Mouse (Mus musculus): Measurements from ENCODE around the gene Pitx3. TPM values are rescaled to one million over a fixed set of nuclear protein-coding genes. Genes with fewer than 3 reads are reported as not detected.
"Not testable (repeated sequence)": the region's sequence is repeated elsewhere in the genome, so short reads cannot be mapped to it uniquely, and the experiment has no call there.

The Pitx3 gene
- polyA plus RNA-seq, 1 experiment from 2014 or later: 0.39 TPM

DNA sequence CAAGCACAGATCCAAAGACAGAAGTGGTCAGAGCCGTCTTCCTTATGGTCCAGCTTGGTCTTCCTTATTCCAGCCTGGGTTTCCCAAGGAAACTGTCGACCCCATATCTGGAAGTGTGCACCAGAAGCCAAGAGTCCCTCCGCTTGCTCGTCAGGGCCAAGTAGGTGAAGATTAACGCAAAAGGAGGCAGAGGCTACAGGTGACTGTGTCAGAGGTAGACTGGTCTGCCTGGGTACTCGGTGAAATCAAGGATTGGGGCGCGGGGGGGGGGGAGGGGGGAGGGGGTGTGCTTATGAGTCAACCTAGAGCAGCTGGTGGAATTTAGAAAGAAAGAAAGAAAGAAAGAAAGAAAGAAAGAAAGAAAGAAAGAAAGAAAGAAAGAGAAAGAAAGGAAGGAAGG is 16.8 kb downstream of the Pitx3 start:
- peak overlapping the region; percentile 21; the same call in 1 of the 2 replicates for H3K4me3 ChIP-seq
- peaks cover 50% of the 10 kb centered on the region for H3K27me3 ChIP-seq
- H3K9ac ChIP-seq: no peak overlapping the region
- ATAC-seq (ENCODE audit: low FRiP score, low read depth): no peak
- H3K36me3 ChIP-seq: no peaks in the 10 kb centered on the region
- peaks cover 19% of the 10 kb centered on the region for H3K4me1 ChIP-seq (replicated peaks)
- H3K9me3 ChIP-seq: no peaks in the 10 kb centered on the region
- peak overlapping the region; percentile 49 for H3K4me2 ChIP-seq
- H3K27ac ChIP-seq (replicated peaks): no peak overlapping the region
- WGBS: 12% methylated on average over 8 of the region's 8 CpGs

DNA sequence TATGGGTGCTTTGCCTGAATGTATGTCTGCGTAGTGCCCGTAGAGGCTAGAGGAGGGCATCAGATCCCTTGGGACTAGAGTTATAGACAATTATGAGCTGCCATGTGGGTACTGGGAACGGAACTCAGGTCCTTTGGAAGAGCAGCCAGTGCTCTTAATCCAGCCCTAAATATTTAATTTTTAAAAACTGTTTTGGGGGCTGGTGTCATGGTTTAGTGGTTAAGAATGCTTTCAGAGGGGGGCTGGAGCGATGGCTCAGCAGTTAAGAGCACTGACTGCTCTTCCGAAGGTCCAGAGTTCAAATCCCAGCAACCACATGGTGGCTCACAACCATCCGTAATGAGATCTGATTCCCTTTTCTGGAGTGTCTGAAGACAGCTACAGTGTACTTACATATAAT is 18.4 kb downstream of the Pitx3 start:
- not testable (repeated sequence) for H3K27ac ChIP-seq (replicated peaks); H3K4me3 ChIP-seq; H3K4me2 ChIP-seq; H3K4me1 ChIP-seq (replicated peaks); H3K9ac ChIP-seq; H3K36me3 ChIP-seq; ATAC-seq (ENCODE audit: low FRiP score, low read depth); H3K9me3 ChIP-seq
- 80% methylated on average over 6 of the region's 6 CpGs for WGBS
- H3K27me3 ChIP-seq: peaks cover 47% of the 10 kb centered on the region

DNA sequence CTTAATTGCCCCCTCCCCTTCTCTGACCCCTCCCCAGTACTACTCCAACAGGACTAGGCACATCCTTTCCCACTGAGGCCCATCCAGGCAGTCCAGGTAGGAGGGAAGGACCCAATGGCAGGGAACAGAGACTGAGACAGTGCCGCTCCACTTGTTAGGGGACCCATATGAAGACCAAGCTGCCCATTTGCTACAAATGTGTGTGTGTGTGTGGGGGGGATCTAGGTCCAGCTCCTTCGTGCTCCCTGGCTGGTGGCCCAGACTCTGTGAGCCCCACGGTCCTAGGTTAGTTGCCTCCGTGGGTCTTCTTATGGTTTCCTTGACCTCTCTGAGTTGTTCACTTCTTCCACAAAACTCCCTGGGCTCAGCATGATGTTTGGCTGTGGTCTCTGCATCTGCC is 21.8 kb downstream of the Pitx3 start:
- no peak for ATAC-seq (ENCODE audit: low FRiP score, low read depth)
- Histone ChIP-seq H3K4me3 (no peak overlapping the region), H3K27ac (replicated peaks) (no peak overlapping the region), H3K4me1 (replicated peaks) (no peaks in the 10 kb centered on the region), H3K4me2 (no peak overlapping the region), H3K27me3 (peaks cover 16% of the 10 kb centered on the region), H3K36me3 (no peaks in the 10 kb centered on the region), H3K9ac (no peak overlapping the region), H3K9me3 (no peaks in the 10 kb centered on the region)
- 90% methylated on average over 4 of the region's 4 CpGs for WGBS

DNA sequence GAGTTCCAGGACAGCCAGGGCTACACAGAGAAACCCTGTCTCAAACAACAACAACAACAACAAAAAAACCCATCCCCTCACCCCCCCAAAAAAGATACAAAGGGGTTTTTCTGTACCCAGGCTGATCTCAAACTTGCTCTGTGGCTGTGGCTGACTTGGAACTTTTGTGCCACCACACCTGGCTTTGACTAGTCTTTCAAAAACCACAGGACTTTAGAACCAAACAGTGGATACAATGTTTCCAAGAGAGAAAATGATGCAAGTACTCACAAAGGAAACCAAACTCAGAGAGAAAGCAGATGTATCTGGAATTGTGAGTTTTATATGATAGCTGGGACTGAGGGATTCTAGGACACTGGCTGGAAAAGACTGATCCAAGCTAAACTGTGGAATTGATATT is 23.5 kb downstream of the Pitx3 start:
- Histone ChIP-seq H3K9me3 (no peaks in the 10 kb centered on the region), H3K4me1 (replicated peaks) (no peaks in the 10 kb centered on the region), H3K4me2 (no peak overlapping the region), H3K27me3 (0 out of 2 replicates have a peak, but pooled peaks cover 4% of the 10 kb centered on the region), H3K27ac (replicated peaks) (no peak overlapping the region), H3K36me3 (no peaks in the 10 kb centered on the region), H3K4me3 (no peak overlapping the region), H3K9ac (no peak overlapping the region)
- no peak for ATAC-seq (ENCODE audit: low FRiP score, low read depth)

DNA sequence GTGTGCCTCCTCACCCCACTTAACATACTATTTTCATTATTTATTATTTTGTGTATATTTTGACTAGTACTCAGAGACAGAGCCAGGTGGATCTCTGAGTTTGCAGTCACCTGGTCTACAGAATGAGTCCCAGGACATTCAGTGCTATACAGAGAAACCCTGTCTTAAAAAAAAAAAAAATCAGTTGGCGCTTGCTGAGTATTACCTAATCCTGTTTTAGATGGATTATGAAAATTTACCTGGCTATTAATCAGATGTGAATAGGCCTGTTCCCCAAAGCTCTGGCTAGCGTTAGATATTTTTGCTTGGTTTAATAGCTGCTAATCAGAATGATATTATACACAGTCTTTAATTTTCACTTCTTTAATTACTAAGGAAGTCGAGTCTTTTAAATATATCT is 24.2 kb downstream of the Pitx3 start:
- H3K36me3 ChIP-seq: no peaks in the 10 kb centered on the region
- WGBS: 83% methylated on average over 3 of the region's 3 CpGs
- H3K9me3 ChIP-seq: no peaks in the 10 kb centered on the region
- no peak overlapping the region for H3K9ac ChIP-seq
- H3K27ac ChIP-seq (replicated peaks): no peak overlapping the region
- no peaks in the 10 kb centered on the region for H3K4me1 ChIP-seq (replicated peaks)
- H3K4me2 ChIP-seq: no peak overlapping the region
- H3K4me3 ChIP-seq: no peak overlapping the region
- H3K27me3 ChIP-seq: 0 out of 2 replicates have a peak, but pooled peaks cover 4% of the 10 kb centered on the region
- ATAC-seq (ENCODE audit: low FRiP score, low read depth): no peak

DNA sequence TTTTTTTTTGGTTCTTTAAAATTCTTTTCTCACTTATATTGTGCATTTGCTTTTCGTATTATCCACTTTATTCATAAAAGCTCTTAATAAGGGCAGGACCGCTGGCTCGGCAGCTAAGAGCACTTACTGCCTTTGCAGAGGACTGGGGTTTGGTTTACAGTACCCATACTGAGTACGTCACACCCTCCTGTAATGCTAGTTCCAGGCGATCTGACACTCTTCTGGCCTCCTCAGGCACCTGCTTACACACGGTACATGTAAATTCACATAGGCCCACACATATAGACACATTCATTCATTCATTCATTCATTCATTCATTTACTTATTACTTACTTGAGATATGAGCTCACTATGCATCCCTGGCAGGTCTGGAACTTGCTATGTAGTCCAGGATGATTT is 27.3 kb downstream of the Pitx3 start:
- no peak overlapping the region for H3K4me3 ChIP-seq
- no peak overlapping the region for H3K4me2 ChIP-seq
- H3K27me3 ChIP-seq: no peaks in the 10 kb centered on the region
- no peaks in the 10 kb centered on the region for H3K4me1 ChIP-seq (replicated peaks)
- H3K9ac ChIP-seq: no peak overlapping the region
- H3K27ac ChIP-seq (replicated peaks): no peak overlapping the region
- WGBS: 81% methylated on average over 6 of the region's 6 CpGs
- H3K9me3 ChIP-seq: no peaks in the 10 kb centered on the region
- no peak for ATAC-seq (ENCODE audit: low FRiP score, low read depth)
- no peaks in the 10 kb centered on the region for H3K36me3 ChIP-seq

DNA sequence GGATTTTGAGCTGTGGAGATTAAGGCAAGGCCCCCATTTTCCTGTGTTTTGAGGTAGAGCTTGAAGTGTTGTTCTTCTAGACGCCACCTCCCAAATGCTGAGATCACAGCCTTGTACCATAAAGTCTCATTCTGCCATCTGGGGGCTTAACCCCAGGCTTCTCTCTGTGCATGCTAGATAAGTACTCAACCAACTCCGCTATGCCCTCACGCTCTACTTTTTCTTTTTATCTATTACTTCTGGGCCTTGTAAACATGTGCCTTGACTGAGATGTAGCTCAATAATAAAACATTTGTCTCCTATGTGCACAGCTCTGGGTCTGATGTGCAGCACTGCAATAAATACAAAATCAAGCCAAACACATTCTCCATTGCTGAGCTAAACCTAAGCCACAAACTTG is 28.7 kb downstream of the Pitx3 start:
- Histone ChIP-seq H3K4me2 (no peak overlapping the region), H3K9me3 (no peaks in the 10 kb centered on the region), H3K27me3 (no peaks in the 10 kb centered on the region), H3K36me3 (no peaks in the 10 kb centered on the region), H3K27ac (replicated peaks) (no peak overlapping the region), H3K4me1 (replicated peaks) (no peaks in the 10 kb centered on the region), H3K9ac (no peak overlapping the region), H3K4me3 (no peak overlapping the region)
- WGBS: 94% methylated on average over 3 of the region's 3 CpGs
- no peak for ATAC-seq (ENCODE audit: low FRiP score, low read depth)

DNA sequence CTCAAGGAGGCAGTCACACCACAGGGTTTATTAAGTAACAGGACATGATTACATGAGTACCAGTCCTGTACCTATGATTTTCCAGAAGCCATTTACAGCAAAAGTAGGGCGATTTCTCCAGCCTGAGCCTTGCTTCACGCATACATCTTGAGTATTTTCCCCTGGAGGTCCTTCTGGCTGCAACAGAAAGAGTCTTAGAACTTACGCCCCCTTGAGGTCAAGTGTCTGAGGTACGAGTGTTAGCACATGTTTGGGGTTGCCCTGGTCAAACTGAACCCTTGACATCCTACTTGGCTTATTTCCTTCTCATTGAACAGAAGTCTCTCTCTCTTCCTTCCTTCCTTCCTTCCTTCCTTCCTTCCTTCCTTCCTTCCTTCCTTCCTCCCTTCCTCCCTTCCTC is 33.5 kb downstream of the Pitx3 start:
- H3K27me3 ChIP-seq: no peaks in the 10 kb centered on the region
- H3K36me3 ChIP-seq: no peaks in the 10 kb centered on the region
- no peaks in the 10 kb centered on the region for H3K9me3 ChIP-seq
- H3K9ac ChIP-seq: no peak overlapping the region
- no peak for ATAC-seq (ENCODE audit: low FRiP score, low read depth)
- no peaks in the 10 kb centered on the region for H3K4me1 ChIP-seq (replicated peaks)
- H3K4me3 ChIP-seq: no peak overlapping the region
- 64% methylated on average over 4 of the region's 4 CpGs for WGBS
- H3K27ac ChIP-seq (replicated peaks): no peak overlapping the region
- no peak overlapping the region for H3K4me2 ChIP-seq

DNA sequence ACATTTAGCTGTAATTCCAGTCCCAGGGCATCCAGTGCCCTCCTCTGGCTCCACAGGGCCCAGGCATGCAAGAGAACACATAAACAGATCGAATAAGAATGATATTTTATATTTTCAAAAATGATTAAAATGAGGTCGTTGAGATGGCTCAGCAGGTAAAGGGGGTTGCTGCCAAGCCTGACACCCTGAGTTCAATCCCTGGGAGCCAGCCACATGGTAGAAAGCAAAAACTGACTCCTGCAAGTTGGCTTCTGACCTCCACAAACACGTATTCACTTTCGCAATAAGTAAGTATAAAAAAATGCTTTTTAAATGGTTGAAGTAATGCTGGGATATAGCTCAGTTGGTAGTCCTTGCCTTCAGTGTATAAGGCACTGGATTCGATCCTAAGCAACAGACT is 37.3 kb downstream of the Pitx3 start:
- no peak for ATAC-seq (ENCODE audit: low FRiP score, low read depth)
- Histone ChIP-seq H3K9ac (no peak overlapping the region), H3K9me3 (no peaks in the 10 kb centered on the region), H3K27ac (replicated peaks) (no peak overlapping the region), H3K36me3 (no peaks in the 10 kb centered on the region), H3K4me2 (no peak overlapping the region), H3K4me3 (no peak overlapping the region), H3K27me3 (no peaks in the 10 kb centered on the region), H3K4me1 (replicated peaks) (no peaks in the 10 kb centered on the region)
- 79% methylated on average over 5 of the region's 5 CpGs for WGBS

DNA sequence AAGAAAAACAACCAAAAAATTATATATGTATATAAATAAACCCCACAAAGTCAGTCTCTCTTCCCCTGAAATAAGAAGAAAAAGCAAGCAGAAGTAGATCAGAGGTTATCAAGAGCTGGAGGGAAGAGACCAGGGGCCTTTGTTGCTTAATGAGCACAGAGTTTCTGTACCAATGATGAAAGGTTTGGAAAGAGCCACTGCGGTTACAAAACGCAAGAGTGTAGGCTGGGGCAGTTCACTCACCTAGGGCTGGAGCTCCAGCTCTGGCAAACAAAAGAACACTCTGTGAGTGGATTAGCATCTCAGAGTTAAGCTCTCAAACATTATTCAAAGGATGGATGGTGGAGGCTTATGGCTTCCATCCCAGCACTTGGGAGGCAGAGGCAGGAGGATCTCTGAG is 37.9 kb downstream of the Pitx3 start:
- WGBS: 66% methylated on average over 2 of the region's 2 CpGs
- Histone ChIP-seq H3K27me3 (no peaks in the 10 kb centered on the region), H3K9me3 (no peaks in the 10 kb centered on the region), H3K36me3 (no peaks in the 10 kb centered on the region), H3K4me2 (no peak overlapping the region), H3K27ac (replicated peaks) (no peak overlapping the region), H3K4me3 (no peak overlapping the region), H3K9ac (no peak overlapping the region), H3K4me1 (replicated peaks) (no peaks in the 10 kb centered on the region)
- ATAC-seq (ENCODE audit: low FRiP score, low read depth): no peak

DNA sequence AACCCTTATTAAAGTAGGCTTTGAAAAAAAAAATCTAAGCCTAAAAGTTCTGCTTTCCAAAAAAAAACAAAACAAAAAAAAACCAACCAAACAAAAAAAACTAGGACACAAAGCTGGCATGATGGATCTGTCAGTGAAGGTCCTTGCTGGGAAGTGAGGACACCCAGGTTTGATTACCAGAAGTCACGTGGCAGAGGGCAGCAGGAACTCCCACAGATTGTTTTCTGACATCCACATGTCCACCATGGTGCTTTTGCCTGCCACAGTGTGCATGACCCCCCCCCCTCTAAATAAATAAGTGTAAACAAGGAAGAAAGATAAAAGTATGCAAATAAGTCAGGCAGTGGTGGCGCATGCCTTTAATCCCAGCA is 44.0 kb downstream of the Pitx3 start:
- 78% methylated on average over 2 of the region's 2 CpGs for WGBS
- no peak overlapping the region for H3K27ac ChIP-seq (replicated peaks)
- ATAC-seq (ENCODE audit: low FRiP score, low read depth): no peak
- H3K9ac ChIP-seq: no peak overlapping the region
- H3K9me3 ChIP-seq: no peaks in the 10 kb centered on the region
- H3K4me1 ChIP-seq (replicated peaks): no peaks in the 10 kb centered on the region
- no peak overlapping the region for H3K4me3 ChIP-seq
- no peak overlapping the region for H3K4me2 ChIP-seq
- H3K36me3 ChIP-seq: no peaks in the 10 kb centered on the region
- H3K27me3 ChIP-seq: no peaks in the 10 kb centered on the region

DNA sequence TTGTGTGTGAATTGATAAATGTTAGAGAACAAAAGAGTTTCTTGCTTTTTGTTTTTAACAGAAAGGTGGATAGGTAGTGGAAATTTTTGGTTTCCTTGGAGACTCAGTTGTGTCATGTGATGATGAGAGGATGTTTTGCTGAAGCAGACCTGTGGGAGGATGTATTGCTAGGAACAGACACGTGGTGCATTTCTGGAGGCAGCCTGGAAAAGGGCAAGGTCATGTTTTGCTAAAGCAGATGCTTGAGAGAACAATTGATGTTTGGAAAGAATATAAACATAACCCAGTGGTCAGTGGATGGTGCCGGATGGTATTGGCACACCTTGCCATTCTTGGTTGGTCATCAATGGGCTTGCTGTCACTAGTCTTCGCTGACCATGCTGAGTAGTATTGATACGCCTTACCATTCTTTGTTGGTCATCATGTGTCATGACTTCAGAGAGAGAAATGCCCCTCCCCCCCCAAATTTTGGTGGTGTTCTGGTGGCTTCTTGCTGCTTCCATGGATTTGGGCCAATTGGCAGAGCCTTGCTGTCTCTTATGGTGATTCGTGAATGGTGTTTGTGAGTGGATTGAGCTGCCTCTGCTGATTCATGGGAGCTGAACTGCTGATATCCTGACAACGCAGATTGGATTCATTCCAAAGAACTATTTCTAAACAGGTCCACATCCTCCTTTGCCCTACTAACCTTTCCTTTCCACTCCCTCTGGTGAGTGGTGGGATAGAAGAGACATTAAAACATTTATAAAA is 44.5 kb downstream of the Pitx3 start:
- no peaks in the 10 kb centered on the region for H3K9me3 ChIP-seq
- no peaks in the 10 kb centered on the region for H3K27me3 ChIP-seq
- H3K9ac ChIP-seq: no peak overlapping the region
- WGBS: 84% methylated on average over 6 of the region's 6 CpGs
- H3K4me2 ChIP-seq: no peak overlapping the region
- no peak overlapping the region for H3K4me3 ChIP-seq
- no peak for ATAC-seq (ENCODE audit: low FRiP score, low read depth)
- H3K4me1 ChIP-seq (replicated peaks): no peaks in the 10 kb centered on the region
- no peaks in the 10 kb centered on the region for H3K36me3 ChIP-seq
- no peak overlapping the region for H3K27ac ChIP-seq (replicated peaks)

DNA sequence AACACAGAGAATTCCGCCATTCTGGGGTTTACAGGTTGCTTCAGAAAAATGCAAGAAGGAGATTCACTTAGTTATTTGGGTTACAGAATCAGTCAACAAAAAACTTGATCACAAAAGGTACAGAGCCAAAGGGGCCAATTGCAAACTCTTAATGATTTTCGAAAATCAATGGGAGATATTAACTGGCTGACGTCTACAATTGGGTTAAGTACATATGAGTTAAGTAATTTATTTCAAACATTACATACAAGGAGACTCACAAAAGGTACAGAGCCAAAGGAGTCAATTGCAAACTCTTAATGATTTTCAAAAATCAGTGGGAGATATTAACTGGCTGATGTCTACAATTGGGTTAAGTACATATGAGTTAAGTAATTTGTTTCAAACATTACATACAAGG is 48.6 kb downstream of the Pitx3 start:
- no peak overlapping the region for H3K4me3 ChIP-seq
- H3K36me3 ChIP-seq: no peaks in the 10 kb centered on the region
- no peaks in the 10 kb centered on the region for H3K4me1 ChIP-seq (replicated peaks)
- H3K27ac ChIP-seq (replicated peaks): no peak overlapping the region
- no peak for ATAC-seq (ENCODE audit: low FRiP score, low read depth)
- 93% methylated on average over 3 of the region's 3 CpGs for WGBS
- H3K9ac ChIP-seq: no peak overlapping the region
- H3K27me3 ChIP-seq: no peaks in the 10 kb centered on the region
- H3K9me3 ChIP-seq: no peaks in the 10 kb centered on the region
- H3K4me2 ChIP-seq: no peak overlapping the region

Data from hindbrain, embryonic 15.5 days (tissue).